Mouse (Mus musculus) right cerebral cortex, postnatal 4 days (tissue): ENCODE data around the gene Megf11.
"Not testable (repeated sequence)": the region's sequence is repeated elsewhere in the genome, so short reads cannot be mapped to it uniquely, and the experiment has no call there.

Experiments used
- DNase-seq: peaks from one replicate; pipeline ENCODE4 v3.0.0-alpha.2; 2022

Gene Megf11

GRCm38 (mm10) chr9:64471336-64471735, 85.9 kb downstream of the Megf11 start:
- no peak for DNase-seq

- DNase-seq = no peak
These were observed 86.7 kb downstream of the Megf11 start for GRCm38 (mm10) chr9:64472165-64472564.

- no peak for DNase-seq
These were observed 87.3 kb downstream of the Megf11 start for GRCm38 (mm10) chr9:64472743-64473142.

GRCm38 (mm10) chr9:64473170-64473569, 87.7 kb downstream of the Megf11 start:
- DNase-seq = no peak

GRCm38 (mm10) chr9:64473695-64474094, 88.3 kb downstream of the Megf11 start:
- DNase-seq = peak; percentile 22

- no peak for DNase-seq
These were observed 88.7 kb downstream of the Megf11 start for GRCm38 (mm10) chr9:64474142-64474541.

GRCm38 (mm10) chr9:64475942-64476341, 90.5 kb downstream of the Megf11 start:
- no peak for DNase-seq

GRCm38 (mm10) chr9:64477397-64477796, 92.0 kb downstream of the Megf11 start:
- not testable (repeated sequence) for DNase-seq

GRCm38 (mm10) chr9:64482126-64482525, 96.7 kb downstream of the Megf11 start:
- no peak for DNase-seq

- no peak for DNase-seq
These were observed 102.0 kb downstream of the Megf11 start for GRCm38 (mm10) chr9:64487377-64487776.

- DNase-seq = no peak
These were observed 109.2 kb downstream of the Megf11 start for GRCm38 (mm10) chr9:64494647-64495046.

- peak; percentile 59 for DNase-seq
These were observed 113.5 kb downstream of the Megf11 start for GRCm38 (mm10) chr9:64498929-64499328.

GRCm38 (mm10) chr9:64501211-64501610, 115.8 kb downstream of the Megf11 start:
- no peak for DNase-seq

- DNase-seq = no peak
These were observed 118.6 kb downstream of the Megf11 start for GRCm38 (mm10) chr9:64503996-64504395.

GRCm38 (mm10) chr9:64504456-64504855, 119.0 kb downstream of the Megf11 start:
- DNase-seq = no peak

- no peak for DNase-seq
These were observed 119.5 kb downstream of the Megf11 start for GRCm38 (mm10) chr9:64504921-64505320.

- no peak for DNase-seq
These were observed 121.2 kb downstream of the Megf11 start for GRCm38 (mm10) chr9:64506440-64507206.

- no peak for DNase-seq
These were observed 121.7 kb downstream of the Megf11 start for GRCm38 (mm10) chr9:64507207-64507517.

GRCm38 (mm10) chr9:64507995-64508394, 122.6 kb downstream of the Megf11 start:
- no peak for DNase-seq

- peak; percentile 10 for DNase-seq
These were observed 129.4 kb downstream of the Megf11 start for GRCm38 (mm10) chr9:64514826-64515225.

- DNase-seq = no peak
These were observed 134.7 kb downstream of the Megf11 start for GRCm38 (mm10) chr9:64519921-64520746.

- no peak for DNase-seq
These were observed 135.4 kb downstream of the Megf11 start for GRCm38 (mm10) chr9:64520747-64521283.

GRCm38 (mm10) chr9:64523264-64524045, 138.0 kb downstream of the Megf11 start:
- no peak for DNase-seq
